Mouse (Mus musculus): ENCODE data around the gene Foxr1. TPM values are rescaled to one million over a fixed set of nuclear protein-coding genes. Genes with fewer than 3 reads are reported as not detected.
"Not testable (repeated sequence)": the region's sequence is repeated elsewhere in the genome, so short reads cannot be mapped to it uniquely, and the experiment has no call there.

Foxr1 gene
- polyA plus RNA-seq, 1 experiment: not detected

DNA sequence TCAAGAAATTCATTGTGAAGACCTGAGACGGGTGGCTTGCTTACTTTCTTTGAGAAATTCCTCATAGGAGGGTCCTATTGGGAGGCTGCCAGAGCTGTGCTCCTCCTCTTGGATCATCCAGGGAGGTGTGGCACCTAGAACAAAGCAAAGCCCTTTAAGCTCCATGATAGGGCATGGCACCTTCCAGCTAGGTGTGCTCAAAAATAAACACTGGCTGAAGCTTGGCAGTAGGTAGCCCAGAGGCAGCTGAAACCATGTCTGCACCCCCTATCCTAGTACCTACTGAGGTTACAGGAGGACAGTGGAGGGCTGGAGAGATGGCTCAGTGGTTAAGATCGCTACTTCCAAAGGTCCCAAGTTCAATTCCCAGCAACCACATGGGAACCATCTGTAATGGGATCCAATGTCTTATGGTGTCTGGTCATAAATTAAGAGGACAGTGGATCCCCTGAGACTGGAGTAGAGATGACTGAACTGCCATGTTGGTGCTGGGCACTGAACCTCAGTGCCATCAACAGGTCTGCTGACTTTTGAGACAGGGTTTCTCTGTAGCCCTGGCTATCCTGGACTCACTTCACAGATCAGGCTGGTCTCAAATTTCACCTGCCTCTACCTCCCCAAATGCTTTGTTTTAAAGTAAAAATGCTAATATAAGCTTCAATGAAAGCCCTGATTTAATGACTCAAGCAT is 30.1 kb downstream of the Foxr1 start:
- Histone ChIP-seq H3K9me3 (ENCODE audit: control insufficient read depth, low read length) (no peaks in the 10 kb centered on the region), H3K4me3 (replicated peaks) (no peak overlapping the region), H3K36me3 (ENCODE audit: control insufficient read depth) (peaks cover 70% of the 10 kb centered on the region), H3K4me1 (ENCODE audit: control insufficient read depth) (peaks cover 57% of the 10 kb centered on the region), H3K27me3 (ENCODE audit: control insufficient read depth) (no peaks in the 10 kb centered on the region)
- TF ChIP-seq GATA1 (IDR thresholded peaks at IDR 0.05; ENCODE audit: low read length) (no peak), TAL1 (IDR thresholded peaks at IDR 0.05; ENCODE audit: low read length) (no peak)

DNA sequence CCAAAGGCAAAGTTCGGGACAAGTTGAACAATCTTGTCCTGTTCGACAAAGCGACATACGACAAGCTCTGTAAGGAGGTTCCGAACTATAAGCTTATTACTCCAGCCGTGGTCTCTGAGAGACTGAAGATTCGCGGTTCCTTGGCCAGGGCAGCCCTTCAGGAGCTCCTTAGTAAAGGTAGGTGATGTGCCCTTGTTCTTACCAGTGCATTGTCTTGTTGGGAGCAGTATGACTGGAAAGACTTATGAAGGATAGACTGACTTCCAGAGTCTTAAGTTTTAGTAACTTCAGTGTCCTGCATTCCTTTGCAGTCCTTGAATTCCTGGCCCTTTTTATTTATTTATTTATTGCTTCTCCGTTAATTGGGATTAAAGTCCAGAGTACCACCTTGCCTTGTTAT is 32.2 kb downstream of the Foxr1 start:
- peak overlapping the region; percentile 66 for H3K4me3 ChIP-seq (replicated peaks)
- H3K4me1 ChIP-seq (ENCODE audit: control insufficient read depth): peaks cover 61% of the 10 kb centered on the region
- not testable (repeated sequence) for H3K27me3 ChIP-seq (ENCODE audit: control insufficient read depth); H3K9me3 ChIP-seq (ENCODE audit: control insufficient read depth, low read length)
- peaks cover 74% of the 10 kb centered on the region for H3K36me3 ChIP-seq (ENCODE audit: control insufficient read depth)

DNA sequence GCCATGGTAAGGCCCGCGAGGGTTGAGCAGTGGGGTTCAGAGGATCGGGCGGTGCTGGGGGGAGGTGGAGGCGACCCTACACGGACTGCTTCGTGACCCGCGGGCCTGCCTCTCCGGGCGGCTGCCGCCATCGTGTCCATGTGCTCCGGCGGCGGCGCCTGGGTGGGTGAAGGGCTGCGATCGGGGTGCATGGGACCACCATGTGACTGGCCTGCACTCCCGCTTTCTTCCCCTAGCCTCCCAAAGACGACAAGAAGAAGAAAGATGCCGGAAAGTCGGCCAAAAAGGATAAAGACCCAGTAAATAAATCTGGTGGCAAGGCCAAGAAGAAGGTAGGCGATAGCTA is 33.2 kb downstream of the Foxr1 start:
- Histone ChIP-seq H3K27me3 (ENCODE audit: control insufficient read depth) (no peaks in the 10 kb centered on the region), H3K4me1 (ENCODE audit: control insufficient read depth) (peaks cover 54% of the 10 kb centered on the region), H3K9me3 (ENCODE audit: control insufficient read depth, low read length) (no peaks in the 10 kb centered on the region), H3K36me3 (ENCODE audit: control insufficient read depth) (peaks cover 73% of the 10 kb centered on the region), H3K4me3 (replicated peaks) (peak overlapping the region; percentile 66)
- TF ChIP-seq TAL1 (IDR thresholded peaks at IDR 0.05; ENCODE audit: low read length): no peak
- TF ChIP-seq GATA1 (IDR thresholded peaks at IDR 0.05; ENCODE audit: low read length): no peak

DNA sequence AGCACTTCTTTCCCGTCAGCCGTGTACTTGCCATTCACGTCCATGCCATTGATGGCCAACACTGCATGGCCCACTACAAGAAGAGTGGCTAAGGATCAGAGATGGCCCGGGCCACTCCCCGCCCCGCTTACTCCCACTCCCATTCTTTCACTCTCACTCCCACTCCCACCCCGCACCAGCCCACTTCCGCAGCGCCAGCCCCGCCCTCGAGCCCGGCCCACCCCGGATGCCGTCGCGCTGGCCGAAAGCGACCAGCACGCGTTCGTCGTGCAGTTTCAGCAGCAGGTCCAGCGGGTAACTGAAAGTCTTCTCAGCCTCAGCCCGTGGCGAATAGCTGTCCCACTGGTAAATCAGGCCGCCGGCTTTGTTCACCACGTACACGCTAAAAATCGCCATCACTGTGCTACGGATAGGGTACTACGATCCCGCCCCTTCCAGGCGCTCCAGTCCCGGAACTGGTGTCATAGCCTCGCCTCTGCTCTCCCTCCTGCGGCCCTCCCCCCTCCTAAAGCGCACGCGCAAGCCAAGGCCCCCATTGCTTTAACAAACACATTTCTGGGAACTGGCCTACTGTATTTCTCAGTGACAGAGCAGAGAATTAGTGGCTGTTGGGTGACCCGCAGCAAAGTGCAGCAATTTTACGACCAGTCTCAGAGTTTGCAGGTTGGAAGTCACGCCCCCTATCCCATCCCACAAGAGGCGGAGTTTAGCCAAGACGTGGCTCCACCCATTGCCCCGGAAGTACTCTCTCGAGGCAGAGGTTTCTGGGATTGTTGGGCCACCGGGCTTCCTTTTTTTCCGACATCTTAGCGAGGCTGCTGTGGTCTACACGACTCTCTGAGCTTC is 33.8 kb downstream of the Foxr1 start, which contains the start of the genes Rps25 and Trappc4:
Gene Rps25, plus strand, starts transcription at position 234 of the 846 bp plus-strand sequence.
Gene Trappc4, minus strand, starts transcription at position 695 of the 846 bp plus-strand sequence.
- Histone ChIP-seq H3K4me1 (ENCODE audit: control insufficient read depth) (peaks cover 51% of the 10 kb centered on the region), H3K36me3 (ENCODE audit: control insufficient read depth) (peaks cover 73% of the 10 kb centered on the region)

DNA sequence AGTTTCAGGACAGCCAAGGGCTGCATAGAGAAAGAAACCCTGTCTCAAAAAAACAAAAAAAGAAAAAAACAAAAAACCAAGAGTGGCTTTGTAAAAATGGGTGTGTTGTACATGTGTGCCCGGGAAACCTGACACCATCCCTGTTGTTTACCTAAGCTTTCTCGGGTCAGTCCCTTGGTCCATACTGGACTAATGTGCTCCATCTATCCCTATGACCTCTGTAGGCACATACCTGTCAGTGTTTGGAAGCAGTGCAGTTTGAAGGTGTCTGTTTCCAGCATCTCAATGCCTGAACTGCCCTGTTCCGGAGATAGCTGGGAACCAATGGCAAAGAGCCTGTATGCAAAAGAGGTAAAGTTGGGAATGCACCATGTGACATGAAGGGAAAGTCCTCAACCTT is 35.9 kb downstream of the Foxr1 start:
- TF ChIP-seq GATA1 (IDR thresholded peaks at IDR 0.05; ENCODE audit: low read length) (no peak), TAL1 (IDR thresholded peaks at IDR 0.05; ENCODE audit: low read length) (no peak)
- H3K4me1 ChIP-seq (ENCODE audit: control insufficient read depth): peaks cover 35% of the 10 kb centered on the region
- H3K36me3 ChIP-seq (ENCODE audit: control insufficient read depth): peaks cover 73% of the 10 kb centered on the region

More for the DNA sequence above, 33.8 kb downstream of the Foxr1 start, which contains the start of the genes Rps25 and Trappc4:
- peak within 1 kb of the TSS; percentile 66 for H3K4me3 ChIP-seq (replicated peaks)
- H3K27me3 ChIP-seq (ENCODE audit: control insufficient read depth): no peaks in the 10 kb centered on the region
- no peaks in the 10 kb centered on the region for H3K9me3 ChIP-seq (ENCODE audit: control insufficient read depth, low read length)
- TF ChIP-seq GATA1 (IDR thresholded peaks at IDR 0.05; ENCODE audit: low read length): no peak
- TF ChIP-seq TAL1 (IDR thresholded peaks at IDR 0.05; ENCODE audit: low read length): no peak

DNA sequence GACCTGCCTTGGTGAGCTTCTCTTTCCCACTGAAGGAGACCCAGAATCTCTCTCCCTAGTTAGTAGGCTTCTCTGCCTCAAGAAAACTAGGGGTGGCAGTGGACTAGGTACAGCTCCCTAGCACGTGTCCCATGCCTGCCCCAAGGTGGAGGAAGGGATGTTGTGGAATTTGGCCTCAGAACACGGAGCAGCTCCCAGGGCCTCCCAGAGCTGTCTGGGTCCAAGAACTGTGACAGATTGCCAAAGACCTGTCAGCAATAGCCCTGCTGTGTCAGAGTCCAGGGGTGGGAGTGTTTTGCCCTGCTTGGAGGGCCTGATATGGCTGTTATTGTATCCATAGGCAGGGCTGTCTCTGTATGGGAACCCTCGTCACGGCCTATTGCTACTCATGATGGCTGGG is 39.9 kb downstream of the Foxr1 start:
- Histone ChIP-seq H3K36me3 (ENCODE audit: control insufficient read depth) (peaks cover 75% of the 10 kb centered on the region), H3K27me3 (ENCODE audit: control insufficient read depth) (no peaks in the 10 kb centered on the region), H3K9me3 (ENCODE audit: control insufficient read depth, low read length) (no peaks in the 10 kb centered on the region), H3K4me1 (ENCODE audit: control insufficient read depth) (peaks cover 47% of the 10 kb centered on the region), H3K4me3 (replicated peaks) (no peak overlapping the region)
- TF ChIP-seq TAL1 (IDR thresholded peaks at IDR 0.05; ENCODE audit: low read length) (no peak), GATA1 (IDR thresholded peaks at IDR 0.05; ENCODE audit: low read length) (no peak)

More for the DNA sequence above, 35.9 kb downstream of the Foxr1 start:
- Histone ChIP-seq H3K27me3 (ENCODE audit: control insufficient read depth) (no peaks in the 10 kb centered on the region), H3K9me3 (ENCODE audit: control insufficient read depth, low read length) (no peaks in the 10 kb centered on the region), H3K4me3 (replicated peaks) (no peak overlapping the region)

DNA sequence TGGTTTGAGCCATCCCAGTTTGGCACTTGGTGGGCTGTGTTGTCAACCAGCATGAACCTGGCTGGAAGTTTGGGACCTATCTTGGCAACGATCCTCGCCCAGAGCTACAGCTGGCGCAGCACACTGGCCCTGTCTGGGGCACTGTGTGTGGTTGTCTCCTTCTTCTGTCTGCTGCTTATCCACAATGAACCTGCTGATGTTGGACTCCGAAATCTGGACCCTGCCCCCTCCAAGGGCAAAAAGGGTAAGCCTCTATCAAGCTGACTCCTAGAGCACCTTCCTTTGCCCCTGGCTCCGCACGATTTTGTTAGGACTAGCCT is 41.2 kb downstream of the Foxr1 start:
- TF ChIP-seq TAL1 (IDR thresholded peaks at IDR 0.05; ENCODE audit: low read length) (no peak), GATA1 (IDR thresholded peaks at IDR 0.05; ENCODE audit: low read length) (no peak)
- Histone ChIP-seq H3K4me3 (replicated peaks) (no peak overlapping the region), H3K36me3 (ENCODE audit: control insufficient read depth) (peaks cover 65% of the 10 kb centered on the region), H3K27me3 (ENCODE audit: control insufficient read depth) (no peaks in the 10 kb centered on the region), H3K4me1 (ENCODE audit: control insufficient read depth) (peaks cover 43% of the 10 kb centered on the region), H3K9me3 (ENCODE audit: control insufficient read depth, low read length) (no peaks in the 10 kb centered on the region)

DNA sequence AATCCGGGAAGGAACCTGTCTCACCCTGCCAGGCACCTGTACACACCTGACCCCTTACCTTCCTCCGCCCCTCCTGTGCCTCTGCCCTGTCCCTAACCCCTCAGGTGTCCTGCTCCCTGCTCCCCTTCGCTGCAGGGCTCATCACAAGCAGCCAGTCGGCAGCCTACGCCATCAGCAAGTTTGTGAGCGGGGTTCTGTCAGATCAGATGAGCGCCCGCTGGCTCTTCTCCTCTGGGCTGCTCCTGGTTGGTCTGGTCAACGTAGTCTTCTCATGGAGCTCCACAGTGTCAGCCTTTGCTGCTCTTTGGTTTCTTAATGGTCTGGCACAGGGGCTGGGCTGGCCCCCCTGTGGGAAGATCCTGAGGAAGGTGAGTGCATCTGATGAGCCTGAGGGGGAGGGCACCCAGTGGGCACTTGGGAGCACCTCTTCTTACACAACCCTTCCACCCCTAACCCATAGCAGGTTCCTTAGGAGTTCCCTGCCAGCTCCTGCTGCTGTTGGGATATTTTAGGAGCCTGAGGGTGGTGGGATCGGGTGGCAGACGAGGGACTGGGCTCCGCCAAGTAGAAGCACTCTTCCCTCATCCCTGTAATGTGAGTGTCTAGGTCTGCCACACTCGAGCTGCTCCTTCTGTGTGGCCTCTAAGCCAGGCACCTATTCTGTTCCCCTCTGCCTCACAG is 41.7 kb downstream of the Foxr1 start:
- TF ChIP-seq TAL1 (IDR thresholded peaks at IDR 0.05; ENCODE audit: low read length) (no peak), GATA1 (IDR thresholded peaks at IDR 0.05; ENCODE audit: low read length) (no peak)
- peaks cover 43% of the 10 kb centered on the region for H3K4me1 ChIP-seq (ENCODE audit: control insufficient read depth)
- H3K36me3 ChIP-seq (ENCODE audit: control insufficient read depth): peaks cover 60% of the 10 kb centered on the region
- no peaks in the 10 kb centered on the region for H3K27me3 ChIP-seq (ENCODE audit: control insufficient read depth)
- H3K9me3 ChIP-seq (ENCODE audit: control insufficient read depth, low read length): no peaks in the 10 kb centered on the region
- peak overlapping the region; percentile 81 for H3K4me3 ChIP-seq (replicated peaks)

DNA sequence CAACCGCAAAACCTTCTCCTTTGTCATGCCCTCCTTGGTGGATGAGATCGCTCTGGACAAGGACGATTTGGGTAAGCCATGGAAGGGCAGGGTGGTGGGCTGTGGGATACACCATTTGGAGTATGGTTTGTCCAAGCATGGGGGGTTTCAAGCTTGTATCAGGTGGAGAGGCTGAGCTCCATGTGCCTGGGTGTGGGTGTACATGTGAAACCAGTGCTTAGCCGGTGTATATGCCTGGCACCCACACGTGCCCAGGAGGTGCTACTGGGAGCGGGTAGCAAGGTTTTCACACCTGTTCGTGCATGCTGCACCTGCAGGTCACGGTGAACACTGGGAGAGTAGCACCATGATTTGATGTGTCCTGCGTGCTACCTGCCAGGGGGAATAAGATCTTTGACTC is 42.4 kb downstream of the Foxr1 start:
- Histone ChIP-seq H3K36me3 (ENCODE audit: control insufficient read depth) (peaks cover 53% of the 10 kb centered on the region), H3K4me1 (ENCODE audit: control insufficient read depth) (peaks cover 43% of the 10 kb centered on the region)
- TF ChIP-seq TAL1 (IDR thresholded peaks at IDR 0.05; ENCODE audit: low read length): no peak
- TF ChIP-seq GATA1 (IDR thresholded peaks at IDR 0.05; ENCODE audit: low read length): no peak

More for the DNA sequence above, 42.4 kb downstream of the Foxr1 start:
- Histone ChIP-seq H3K4me3 (replicated peaks) (peak overlapping the region; percentile 81), H3K9me3 (ENCODE audit: control insufficient read depth, low read length) (no peaks in the 10 kb centered on the region), H3K27me3 (ENCODE audit: control insufficient read depth) (no peaks in the 10 kb centered on the region)

All from erythroblast, embryonic 14.5 days (primary cell).